Mouse (Mus musculus) embryonic fibroblast, embryonic 13.5 days (primary cell): Measurements from ENCODE around the gene Crip1. TPM values are rescaled to one million over a fixed set of nuclear protein-coding genes. Genes with fewer than 3 reads are reported as not detected.

ENCODE experiments used
- H3K27ac ChIP-seq: 2 replicates; pipeline ENCODE4 v1.5.1; 2012; ENCODE audit warnings: low read length, control low read depth, inconsistent platforms; ENCODE audit not compliant: insufficient read depth
- H3K4me1 ChIP-seq: 2 replicates; pipeline ENCODE4 v1.6.1; 2011; ENCODE audit warnings: low read length; ENCODE audit not compliant: control insufficient read depth, insufficient read depth
- H3K4me3 ChIP-seq: 2 replicates; pipeline ENCODE4 v1.5.1; 2011; ENCODE audit warnings: mild to moderate bottlenecking, control low read depth, low read length; ENCODE audit not compliant: insufficient read depth
- CTCF ChIP-seq: IDR thresholded peaks from 2 replicates; pipeline ENCODE4 v1.5.1; 2011; ENCODE audit warnings: mild to moderate bottlenecking, control low read depth, low read length, moderate library complexity, borderline replicate concordance; ENCODE audit not compliant: insufficient read depth
- POLR2A ChIP-seq: IDR thresholded peaks from 2 replicates; pipeline ENCODE4 v1.6.1; 2011; ENCODE audit warnings: low read depth, mild to moderate bottlenecking, control low read depth, low read length, moderate library complexity
- polyA plus RNA-seq: library from polyadenylated mRNA; stranded (reverse); fragments of >200 nt; gene quantifications from 2 replicates; pipeline ENCODE4 v1.2.4, GENCODE M21; 2011; ENCODE audit warnings: low read depth; ENCODE audit not compliant: missing spikeins, insufficient read length

Crip1 gene
- polyA plus RNA-seq, result 75.5 and 79.9 TPM in 2 replicates

GRCm38 (mm10) chr12:113146112-113147057 lies at the start of gene Crip1:
Crip1 (plus strand) TSS chr12:113146316.
- H3K27ac ChIP-seq, result no peak within 1 kb of the TSS
- no peaks in the 10 kb centered on the region for H3K4me1 ChIP-seq
- H3K4me3 ChIP-seq, result no peak within 1 kb of the TSS
- 0 out of 2 replicates have a peak, but pooled peaks have one; percentile 3 for TF ChIP-seq POLR2A
- peak; percentile 32; the same call in 1 of the 2 replicates for TF ChIP-seq CTCF

GRCm38 (mm10) chr12:113097040-113097439 lies 49.1 kb upstream of the Crip1 start:
- peaks cover 7% of the 10 kb centered on the region for H3K4me1 ChIP-seq
- TF ChIP-seq POLR2A, result no peak
- no peak for TF ChIP-seq CTCF
- no peak overlapping the region for H3K4me3 ChIP-seq
- H3K27ac ChIP-seq, result no peak overlapping the region

- Histone ChIP-seq H3K27ac (peak within 1 kb of the TSS; percentile 50), H3K4me1 (peaks cover 7% of the 10 kb centered on the region), H3K4me3 (peak within 1 kb of the TSS; percentile 98)
- TF ChIP-seq CTCF (no peak), POLR2A (peak; percentile 78)
Observed at GRCm38 (mm10) chr12:113097749-113098281, 48.3 kb upstream of the Crip1 start, which contains the start of gene Mta1. Mta1 (plus strand) TSS chr12:113098278.

GRCm38 (mm10) chr12:113098530-113099151 lies 47.5 kb upstream of the Crip1 start:
- H3K27ac ChIP-seq, result peak overlapping the region; percentile 42

GRCm38 (mm10) chr12:113099470-113100237 lies 46.5 kb upstream of the Crip1 start:
- Histone ChIP-seq H3K4me1 (peaks cover 7% of the 10 kb centered on the region), H3K27ac (no peak overlapping the region), H3K4me3 (peak overlapping the region; percentile 98)
- no peak for TF ChIP-seq CTCF
- no peak for TF ChIP-seq POLR2A

More at GRCm38 (mm10) chr12:113098530-113099151, 47.5 kb upstream of the Crip1 start:
- H3K4me3 ChIP-seq, result peak overlapping the region; percentile 98
- H3K4me1 ChIP-seq, result peaks cover 7% of the 10 kb centered on the region
- TF ChIP-seq CTCF, result no peak
- no peak for TF ChIP-seq POLR2A

- Histone ChIP-seq H3K27ac (no peak overlapping the region), H3K4me1 (peaks cover 7% of the 10 kb centered on the region), H3K4me3 (no peak overlapping the region)
- TF ChIP-seq CTCF, result no peak
- TF ChIP-seq POLR2A, result no peak
Observed at GRCm38 (mm10) chr12:113100448-113101076, 45.6 kb upstream of the Crip1 start.

- H3K4me3 ChIP-seq, result no peak overlapping the region
- peaks cover 7% of the 10 kb centered on the region for H3K4me1 ChIP-seq
- no peak for TF ChIP-seq CTCF
- no peak for TF ChIP-seq POLR2A
- H3K27ac ChIP-seq, result no peak overlapping the region
Observed at GRCm38 (mm10) chr12:113101251-113101960, 44.7 kb upstream of the Crip1 start.

- TF ChIP-seq POLR2A (no peak), CTCF (peak; percentile 31; the same call in 1 of the 2 replicates)
- Histone ChIP-seq H3K4me1 (peaks cover 16% of the 10 kb centered on the region), H3K27ac (no peak overlapping the region), H3K4me3 (no peak overlapping the region)
Observed at GRCm38 (mm10) chr12:113102461-113102860, 43.7 kb upstream of the Crip1 start.
